In genomic region chr13:53069076-53069690, GRCm38 (mm10) we compare ENCODE assay signal across 12 mouse cellular contexts.
DNase-seq lines count a peak whose midpoint lies in the region; ATAC-seq and TF ChIP-seq lines count a peak whose summit lies in the region.
"Had no signal": no experiment of that assay in that cellular context is flagged by ENCODE, and none has a peak within 500 bp of the region (broad histone marks: within the 10 kb centered on the region; RNA-seq: fewer than 3 reads in every experiment).

No protein-coding gene starts in this region.

- no peaks in the 10 kb centered on the region for H3K9me3 ChIP-seq in hindbrain, postnatal 0 days (ENCODE audit: low read length)
- no peaks in the 10 kb centered on the region for H3K9me3 ChIP-seq in hindbrain, embryonic 16.5 days (ENCODE audit: control insufficient read depth, low read length)
- H3K9me3 ChIP-seq: forebrain, embryonic 13.5 days; neural tube, embryonic 13.5 days had no signal

- H3K27ac ChIP-seq in hindbrain, postnatal 0 days: no peak overlapping the region
- no peak overlapping the region for H3K27ac ChIP-seq in hindbrain, embryonic 16.5 days (ENCODE audit: low read depth, low read length)
- H3K27ac ChIP-seq in brown adipose tissue, adult 24 weeks (replicated peaks; ENCODE audit: low read depth, low read length): peak overlapping the region; percentile 88
- H3K27ac ChIP-seq: forebrain, embryonic 13.5 days; left cerebral cortex, adult 2 months; neural tube, embryonic 13.5 days had no signal

- no peak overlapping the region for H3K4me3 ChIP-seq in hindbrain, postnatal 0 days (ENCODE audit: low read length)
- no peak overlapping the region for H3K4me3 ChIP-seq in hindbrain, embryonic 16.5 days (ENCODE audit: low read length)
- peak overlapping the region; percentile 29 for H3K4me3 ChIP-seq in brown adipose tissue, adult 24 weeks (ENCODE audit: insufficient read depth, low read depth, low read length)
- H3K4me3 ChIP-seq: forebrain, embryonic 13.5 days; left cerebral cortex, adult 2 months; neural tube, embryonic 13.5 days had no signal

- peaks cover 4% of the 10 kb centered on the region; the same call in 1 of the 2 replicates for H3K4me1 ChIP-seq in hindbrain, postnatal 0 days (ENCODE audit: insufficient read depth, low read length)
- H3K4me1 ChIP-seq in hindbrain, embryonic 16.5 days (ENCODE audit: control insufficient read depth, insufficient read depth, low read depth, low read length): no peaks in the 10 kb centered on the region; the same call in 1 of the 2 replicates
- peaks cover 9% of the 10 kb centered on the region for H3K4me1 ChIP-seq in brown adipose tissue, adult 24 weeks (ENCODE audit: control insufficient read depth, insufficient read depth, insufficient read length, low read length)
- H3K4me1 ChIP-seq: forebrain, embryonic 13.5 days had no signal

- ATAC-seq in hindbrain, postnatal 0 days: no peak
- ATAC-seq in hindbrain, embryonic 16.5 days: no peak
- ATAC-seq: forebrain, embryonic 13.5 days had no signal

- WGBS in hindbrain, postnatal 0 days: 52% methylated on average over 22 of the region's 22 CpGs
- 66% methylated on average over 22 of the region's 22 CpGs for WGBS in hindbrain, embryonic 16.5 days

- 0 out of 2 replicates have a peak overlapping the region, but pooled peaks have one; percentile 6 for H3K4me2 ChIP-seq in hindbrain, postnatal 0 days (ENCODE audit: low read depth, low read length)
- H3K4me2 ChIP-seq in hindbrain, embryonic 16.5 days (ENCODE audit: low read length): no peak overlapping the region
- H3K4me2 ChIP-seq: forebrain, embryonic 13.5 days; midbrain, embryonic 11.5 days; neural tube, embryonic 13.5 days had no signal

- peak; percentile 51 for DNase-seq in adrenal gland, postnatal 10 days
- DNase-seq in adrenal gland, adult 18-20 months (ENCODE audit: low spot score in 2 of 2): no peak
- DNase-seq in hindbrain, postnatal 0 days (ENCODE audit: low spot score): peak; percentile 15
- peak; percentile 18 for DNase-seq in ovary, postnatal 36 days (ENCODE audit: low spot score)
- DNase-seq in frontal cortex, postnatal 25 days (ENCODE audit: low spot score in 2 of 2): no peak
- no peak for DNase-seq in cerebellum, adult 11-12 months

- no peaks in the 10 kb centered on the region for H3K36me3 ChIP-seq in hindbrain, postnatal 0 days (ENCODE audit: insufficient read depth, low read length)
- no peaks in the 10 kb centered on the region for H3K36me3 ChIP-seq in hindbrain, embryonic 16.5 days (ENCODE audit: control insufficient read depth, insufficient read depth, low read length)
- H3K36me3 ChIP-seq: neural tube, embryonic 13.5 days had no signal

- no peak overlapping the region for H3K9ac ChIP-seq in hindbrain, postnatal 0 days (replicated peaks; ENCODE audit: low read length)
- no peak overlapping the region for H3K9ac ChIP-seq in hindbrain, embryonic 16.5 days (ENCODE audit: low read depth, low read length)
- H3K9ac ChIP-seq: forebrain, embryonic 13.5 days; neural tube, embryonic 13.5 days had no signal

- no peak for TF ChIP-seq CTCF in hindbrain, postnatal 0 days (IDR thresholded peaks at IDR 0.05; ENCODE audit: low read depth)

- H3K27me3 ChIP-seq in hindbrain, postnatal 0 days (ENCODE audit: insufficient read depth, low read length): no peaks in the 10 kb centered on the region
- no peaks in the 10 kb centered on the region for H3K27me3 ChIP-seq in hindbrain, embryonic 16.5 days (replicated peaks; ENCODE audit: control insufficient read depth, insufficient read depth, low read length)
- H3K27me3 ChIP-seq: forebrain, embryonic 13.5 days; neural tube, embryonic 13.5 days had no signal

Comparison
In these comparisons a context has a peak if more than half of its experiments do, and no peak if none do; other contexts are left out.
1. DNase-seq: peak in adrenal gland, postnatal 10 days (single experiment), hindbrain, postnatal 0 days (single experiment) and ovary, postnatal 36 days (single experiment); none in adrenal gland, adult 18-20 months (0 of 2), frontal cortex, postnatal 25 days (0 of 2) and cerebellum, adult 11-12 months (single experiment).